Mouse (Mus musculus) midbrain, embryonic 14.5 days (tissue): ENCODE results near the gene Cdc14a. TPM values are rescaled to one million over a fixed set of nuclear protein-coding genes. Genes with fewer than 3 reads are reported as not detected.

Experiments used
- ATAC-seq: fragments of 200-750 bp; cut with Nextera tagmentation; 2 replicates; pipeline ENCODE4 v1.8.0; 2017; ENCODE audit warnings: moderate number of reproducible peaks, moderate library complexity; ENCODE audit not compliant: low FRiP score, low TSS enrichment
- DNase-seq: peaks from one replicate; pipeline ENCODE4 v3.0.0-alpha.2; 2015
- H3K27ac ChIP-seq: fragments of 300-500 bp; sonication (generic); replicated peaks from 2 replicates; pipeline ENCODE4 v1.5.1; 2014; ENCODE audit warnings: mild to moderate bottlenecking, low read depth, low read length, moderate library complexity
- H3K27me3 ChIP-seq: fragments of 300-500 bp; sonication (generic); 2 replicates; pipeline ENCODE4 v1.6.1; 2014; ENCODE audit warnings: low read length, control low read depth, mixed read lengths; ENCODE audit not compliant: control insufficient read depth, insufficient read depth
- H3K36me3 ChIP-seq: fragments of 300-500 bp; sonication (generic); 2 replicates; pipeline ENCODE4 v1.6.1; 2014; ENCODE audit warnings: low read length, control low read depth; ENCODE audit not compliant: control insufficient read depth, insufficient read depth
- H3K4me1 ChIP-seq: fragments of 300-500 bp; sonication (generic); 2 replicates; pipeline ENCODE4 v1.6.1; 2014; ENCODE audit warnings: mild to moderate bottlenecking, antibody characterized with exemption, low read length, control low read depth; ENCODE audit not compliant: control insufficient read depth, insufficient read depth
- H3K4me2 ChIP-seq: fragments of 300-500 bp; sonication (generic); 2 replicates; pipeline ENCODE4 v1.6.1; 2014; ENCODE audit warnings: mild to moderate bottlenecking, low read length, moderate library complexity
- H3K4me3 ChIP-seq: fragments of 300-500 bp; sonication (generic); replicated peaks from 2 replicates; pipeline ENCODE4 v1.5.1; 2014; ENCODE audit warnings: low read depth, low read length
- H3K9ac ChIP-seq: fragments of 300-500 bp; sonication (generic); replicated peaks from 2 replicates; pipeline ENCODE4 v1.6.1; 2014; ENCODE audit warnings: mild to moderate bottlenecking, low read length, moderate library complexity
- H3K9me3 ChIP-seq: fragments of 300-500 bp; sonication (generic); 2 replicates; pipeline ENCODE4 v1.6.1; 2016; ENCODE audit warnings: low read length, control low read depth, mixed read lengths; ENCODE audit not compliant: control insufficient read depth
- WGBS: fragments of 180-500 bp; shearing (Covaris S2); extraction: QIAGEN DNeasy Blood & Tissue Kit; methylation state at CpG from one replicate; pipeline ENCODE4 v1.1.7; 2014; 5-methylcytosine and 5-hydroxymethylcytosine counted together
- polyA plus RNA-seq: library from polyadenylated mRNA; unstranded; fragments of >200 nt; fragmentation: Nextera tagmentation; extraction: Ambion mirVana; gene quantifications from 2 replicates; pipeline ENCODE4 v1.2.1, GENCODE M21; 2014

Cdc14a gene
- polyA plus RNA-seq, 1 experiment from 2014 or later = 6.2 TPM

DNA sequence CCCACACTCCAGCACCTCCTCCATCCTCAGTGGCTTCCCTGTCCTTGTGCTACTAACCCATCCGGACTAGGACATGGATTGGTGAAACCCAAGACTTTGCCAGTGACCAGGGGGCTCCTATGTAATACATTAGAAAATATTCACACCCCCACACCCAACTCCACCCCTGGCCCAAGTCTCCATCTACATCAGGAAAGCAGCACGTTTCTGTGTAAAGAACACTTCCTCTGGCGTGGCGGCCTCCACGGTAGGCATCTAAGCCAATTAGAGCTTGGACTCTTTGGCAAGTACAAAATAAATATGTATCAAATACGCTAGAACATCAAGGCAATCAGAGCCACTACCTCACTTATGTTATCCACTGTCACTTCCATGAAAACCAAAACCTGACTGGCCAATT, 90.1 kb downstream of the Cdc14a start:
- no peak for DNase-seq
- Histone ChIP-seq H3K27ac (no peak overlapping the region), H3K9ac (no peak overlapping the region), H3K9me3 (no peaks in the 10 kb centered on the region), H3K4me1 (no peaks in the 10 kb centered on the region), H3K36me3 (no peaks in the 10 kb centered on the region), H3K4me3 (no peak overlapping the region), H3K27me3 (no peaks in the 10 kb centered on the region), H3K4me2 (no peak overlapping the region)
- 81% methylated on average over 6 of the region's 6 CpGs for WGBS
- ATAC-seq = no peak

DNA sequence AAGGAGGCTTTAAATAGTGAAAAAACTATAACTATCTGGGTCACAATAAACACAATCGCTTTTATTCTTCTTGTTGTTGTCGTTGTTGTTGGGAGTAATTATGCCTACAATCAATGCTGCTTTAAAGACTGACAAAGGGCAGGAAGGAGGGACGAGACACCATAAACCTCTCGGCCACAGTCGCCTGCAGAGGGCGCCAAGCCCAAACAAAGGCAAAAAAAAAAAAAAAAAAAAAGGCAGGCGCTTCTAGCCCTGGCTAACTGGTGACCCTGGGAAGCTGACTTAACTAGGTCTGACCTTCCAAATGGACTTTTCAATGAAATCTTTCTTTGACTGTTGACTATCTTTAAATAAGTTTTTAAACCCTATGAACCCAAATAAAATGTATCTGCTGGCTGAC, 90.6 kb downstream of the Cdc14a start:
- DNase-seq = peak; percentile 66
- ATAC-seq = no peak
- no peaks in the 10 kb centered on the region for H3K27me3 ChIP-seq
- no peak overlapping the region for H3K4me2 ChIP-seq
- H3K9me3 ChIP-seq = no peaks in the 10 kb centered on the region
- no peak overlapping the region for H3K9ac ChIP-seq
- H3K4me3 ChIP-seq = no peak overlapping the region
- no peaks in the 10 kb centered on the region for H3K4me1 ChIP-seq
- WGBS = 15% methylated on average over 7 of the region's 7 CpGs
- H3K27ac ChIP-seq = no peak overlapping the region
- no peaks in the 10 kb centered on the region for H3K36me3 ChIP-seq

DNA sequence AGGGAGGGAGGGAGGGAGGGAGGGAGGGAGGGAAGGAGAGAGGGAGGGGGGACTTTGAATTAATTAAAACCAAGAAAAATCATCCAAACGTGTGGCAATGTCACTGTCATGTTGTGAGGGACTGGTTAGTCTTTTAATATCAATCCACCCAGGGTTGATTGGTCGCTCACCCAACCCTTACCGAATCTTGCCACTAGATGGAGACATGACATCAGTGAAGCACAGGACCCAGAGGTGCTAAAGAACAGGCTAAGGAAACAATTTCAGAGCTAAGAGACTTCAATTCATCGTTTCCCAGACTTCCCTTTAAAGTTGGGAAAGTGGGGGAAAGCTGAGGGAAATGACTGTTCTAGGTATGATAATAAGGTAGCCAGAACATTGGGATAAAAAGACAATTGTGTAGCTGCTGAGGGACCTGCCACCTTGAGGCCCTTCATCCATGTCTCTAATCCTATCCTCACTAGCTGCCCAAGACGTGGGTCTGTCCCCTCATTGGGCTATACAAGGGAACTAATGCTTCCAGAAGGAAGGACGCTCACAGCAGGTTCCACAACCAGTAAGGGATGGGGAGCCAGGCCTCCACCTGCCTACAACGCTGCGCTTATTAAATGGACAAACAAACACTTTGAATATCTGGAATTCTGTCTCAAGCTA, 91.9 kb downstream of the Cdc14a start:
- WGBS = 50% methylated on average over 8 of the region's 8 CpGs
- peak; percentile 91 for DNase-seq
- Histone ChIP-seq H3K36me3 (no peaks in the 10 kb centered on the region), H3K9ac (no peak overlapping the region), H3K4me1 (peaks cover 2% of the 10 kb centered on the region), H3K9me3 (no peaks in the 10 kb centered on the region), H3K4me3 (no peak overlapping the region), H3K27me3 (no peaks in the 10 kb centered on the region), H3K4me2 (no peak overlapping the region), H3K27ac (no peak overlapping the region)
- peak; percentile 71; the same call in 1 of the 2 replicates for ATAC-seq

DNA sequence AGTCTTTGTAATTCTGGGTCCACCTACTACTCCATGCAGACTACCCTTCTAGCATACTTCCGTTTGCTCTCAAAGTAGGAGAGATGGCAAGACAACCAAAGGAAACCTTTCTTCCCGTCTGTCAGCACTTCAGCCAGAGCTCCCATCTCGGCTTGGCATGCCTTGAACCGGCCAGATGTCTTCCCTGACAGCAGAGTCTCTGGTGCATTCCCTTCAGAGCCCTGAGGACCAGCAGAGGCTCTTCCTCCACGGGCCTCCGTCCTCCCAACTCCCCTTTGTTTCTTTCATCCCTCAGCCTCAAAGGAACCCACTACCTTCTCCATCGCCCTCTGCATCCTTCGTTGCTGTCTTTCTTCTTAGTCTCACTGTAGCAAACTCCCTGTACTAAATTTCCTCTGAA, 93.9 kb downstream of the Cdc14a start:
- H3K4me3 ChIP-seq = no peak overlapping the region
- H3K27me3 ChIP-seq = no peaks in the 10 kb centered on the region
- ATAC-seq = no peak
- H3K27ac ChIP-seq = no peak overlapping the region
- H3K36me3 ChIP-seq = no peaks in the 10 kb centered on the region
- H3K4me2 ChIP-seq = no peak overlapping the region
- no peaks in the 10 kb centered on the region for H3K9me3 ChIP-seq
- H3K9ac ChIP-seq = no peak overlapping the region
- DNase-seq = no peak
- WGBS = 84% methylated on average over 8 of the region's 8 CpGs
- peaks cover 6% of the 10 kb centered on the region for H3K4me1 ChIP-seq

DNA sequence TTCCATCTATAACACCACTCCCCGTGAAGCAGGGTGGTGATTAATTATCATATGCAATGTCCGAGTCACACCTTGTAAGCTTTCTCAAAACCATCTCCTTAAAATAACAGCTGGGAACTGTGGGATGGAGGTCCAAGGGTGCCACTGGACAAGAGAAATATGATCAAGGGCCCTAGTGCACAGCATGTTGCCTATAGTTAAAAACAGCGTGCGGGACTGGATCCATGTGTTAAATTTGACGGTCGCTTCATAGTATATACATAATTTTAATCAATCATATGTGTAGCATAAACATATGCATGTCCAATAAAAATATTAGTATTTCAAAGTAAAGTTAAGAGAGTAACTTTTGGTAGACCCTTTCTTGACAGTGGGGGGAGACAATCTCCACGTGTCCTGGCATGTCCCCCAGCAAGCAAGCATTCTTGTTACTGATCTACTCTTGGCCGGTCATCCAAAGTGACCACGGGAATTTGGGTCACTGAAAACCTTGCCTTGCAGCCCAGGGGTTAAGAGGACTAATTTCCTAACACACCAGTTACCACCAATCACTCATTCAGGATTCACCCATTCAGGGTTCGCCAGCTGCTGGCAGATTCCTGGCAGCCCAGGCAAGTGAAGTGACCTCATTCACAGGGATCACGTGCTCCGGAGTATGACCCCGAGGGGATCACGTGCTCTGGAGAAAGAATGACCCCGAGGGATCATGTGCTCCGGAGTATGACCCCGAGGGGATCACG, 94.6 kb downstream of the Cdc14a start:
- Histone ChIP-seq H3K4me2 (no peak overlapping the region), H3K4me1 (peaks cover 11% of the 10 kb centered on the region), H3K9me3 (no peaks in the 10 kb centered on the region), H3K27ac (no peak overlapping the region), H3K27me3 (no peaks in the 10 kb centered on the region), H3K4me3 (no peak overlapping the region), H3K9ac (no peak overlapping the region), H3K36me3 (no peaks in the 10 kb centered on the region)
- 87% methylated on average over 18 of the region's 18 CpGs for WGBS
- no peak for ATAC-seq
- no peak for DNase-seq

DNA sequence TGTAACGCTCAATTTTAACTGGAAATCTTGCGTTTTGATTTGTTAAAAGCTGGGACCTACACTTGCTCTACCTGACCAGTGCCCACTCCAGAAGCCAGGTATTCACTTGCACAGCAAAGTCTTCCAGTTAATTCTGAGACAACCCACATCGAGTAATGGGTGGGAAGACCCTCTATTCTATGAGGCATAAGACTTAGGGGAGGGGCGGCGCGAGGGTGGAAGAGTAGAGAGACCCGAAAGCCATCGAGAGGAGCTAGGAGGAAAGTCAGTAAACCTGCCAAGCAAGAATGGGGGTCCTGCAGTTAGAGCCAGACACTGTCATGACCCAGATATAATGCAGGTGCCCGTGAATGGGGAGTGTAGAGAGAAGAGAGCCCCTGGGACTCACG, 96.2 kb downstream of the Cdc14a start:
- no peak overlapping the region for H3K4me3 ChIP-seq
- no peak overlapping the region; the same call in 1 of the 2 replicates for H3K9ac ChIP-seq
- H3K27me3 ChIP-seq = no peaks in the 10 kb centered on the region
- 55% methylated on average over 10 of the region's 10 CpGs for WGBS
- H3K4me1 ChIP-seq = peaks cover 11% of the 10 kb centered on the region
- H3K4me2 ChIP-seq = peak overlapping the region; percentile 68
- peak; percentile 18; the same call in 1 of the 2 replicates for ATAC-seq
- DNase-seq = no peak
- no peak overlapping the region for H3K27ac ChIP-seq
- H3K9me3 ChIP-seq = no peaks in the 10 kb centered on the region
- H3K36me3 ChIP-seq = no peaks in the 10 kb centered on the region

DNA sequence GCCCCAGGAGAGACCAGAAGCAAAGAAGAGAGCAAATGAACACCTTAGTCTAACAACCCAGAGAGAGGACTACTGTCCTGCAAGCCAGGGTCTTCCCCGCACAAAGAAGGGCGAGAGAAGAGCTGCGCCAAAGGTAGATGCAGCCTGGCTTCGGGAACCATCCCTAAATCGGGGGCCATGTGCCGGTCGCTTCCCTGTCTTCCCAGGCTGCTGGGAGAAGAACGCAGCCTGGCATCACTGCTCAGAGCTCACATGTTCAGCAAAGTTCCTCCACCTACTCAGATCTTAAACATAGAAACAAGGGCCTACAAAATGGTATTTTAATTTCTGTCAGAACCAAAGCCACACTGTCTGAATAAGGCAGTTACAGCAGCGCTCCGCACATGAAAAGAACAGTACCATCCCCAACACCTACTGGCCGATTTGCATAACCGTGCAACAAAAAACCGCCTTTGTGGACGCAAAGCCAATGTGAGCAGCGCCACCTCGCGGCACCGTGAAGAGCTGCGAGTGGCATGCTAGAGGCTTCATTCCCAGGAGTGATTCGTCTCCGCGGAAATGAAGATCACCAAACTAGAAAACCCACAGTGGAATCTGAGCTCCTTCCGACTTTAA, 96.7 kb downstream of the Cdc14a start:
- Histone ChIP-seq H3K4me1 (peaks cover 11% of the 10 kb centered on the region), H3K9ac (peak overlapping the region; percentile 51), H3K4me3 (peak overlapping the region; percentile 24), H3K36me3 (no peaks in the 10 kb centered on the region), H3K27ac (no peak overlapping the region), H3K9me3 (no peaks in the 10 kb centered on the region), H3K27me3 (no peaks in the 10 kb centered on the region), H3K4me2 (peak overlapping the region; percentile 68)
- 7% methylated on average over 23 of the region's 23 CpGs for whole genome bisulfite sequencing
- peak; percentile 65 for ATAC-seq
- peak; percentile 96 for DNase-seq

DNA sequence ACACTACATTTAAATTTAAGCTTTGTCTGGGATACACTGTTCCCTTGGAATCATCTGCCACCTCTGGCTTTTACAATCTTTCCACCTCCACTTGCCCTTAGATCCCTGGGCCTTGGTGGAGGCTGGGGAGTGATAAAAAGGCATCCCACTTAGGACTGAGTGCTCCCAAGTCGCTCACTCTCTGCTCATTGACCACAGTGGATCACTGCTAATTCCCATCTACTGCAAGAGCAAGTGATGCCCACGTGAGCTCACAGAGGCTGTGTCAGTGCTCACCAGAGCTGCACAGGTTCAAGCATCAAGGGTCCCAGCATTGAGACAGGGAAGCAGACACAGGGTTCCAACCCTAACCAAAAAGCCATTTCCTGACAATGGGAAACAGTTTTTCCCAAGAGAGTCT, 98.3 kb downstream of the Cdc14a start:
- Histone ChIP-seq H3K4me1 (peaks cover 11% of the 10 kb centered on the region), H3K27ac (no peak overlapping the region), H3K4me3 (no peak overlapping the region), H3K4me2 (no peak overlapping the region), H3K9ac (no peak overlapping the region), H3K36me3 (no peaks in the 10 kb centered on the region), H3K27me3 (no peaks in the 10 kb centered on the region), H3K9me3 (no peaks in the 10 kb centered on the region)
- 79% methylated on average over 2 of the region's 2 CpGs for WGBS
- DNase-seq = no peak
- no peak for ATAC-seq
